Mouse (Mus musculus): ENCODE measurements around the gene Gm28043.

- peak; percentile 9; the same call in 1 of the 2 replicates for TF ChIP-seq CTCF (IDR thresholded peaks at IDR 0.05; ENCODE audit: low read depth)
- TF ChIP-seq EP300 (optimal IDR thresholded peaks at IDR 0.05) = no peak
These were observed 116.0 kb downstream of the Gm28043 start for GRCm38 (mm10) chr17:29730510-29731265.

Data from stomach, postnatal 0 days (tissue).